Mouse (Mus musculus) kidney, postnatal 0 days (tissue): ENCODE measurements around the gene Dapl1. TPM values are rescaled to one million over a fixed set of nuclear protein-coding genes. Genes with fewer than 3 reads are reported as not detected.

Source experiments
- ATAC-seq: fragments of 200-750 bp; cut with Nextera tagmentation; replicated peaks from 2 replicates; pipeline ENCODE4 v1.8.0; 2017; ENCODE audit warnings: low read depth, moderate number of reproducible peaks, moderate TSS enrichment, moderate library complexity; ENCODE audit not compliant: low FRiP score
- DNase-seq: peaks from one replicate; pipeline ENCODE4 v3.0.0-alpha.2; 2016; ENCODE audit warnings: low spot score
- H3K27ac ChIP-seq: fragments of 300-500 bp; sonication (generic); 2 replicates; pipeline ENCODE4 v1.5.1; 2014; ENCODE audit warnings: mild to moderate bottlenecking
- H3K27me3 ChIP-seq: fragments of 300-500 bp; sonication (generic); 2 replicates; pipeline ENCODE4 v1.6.1; 2014; ENCODE audit warnings: low read length, mixed read lengths; ENCODE audit not compliant: insufficient read depth
- H3K36me3 ChIP-seq: fragments of 300-500 bp; sonication (generic); 2 replicates; pipeline ENCODE4 v1.6.1; 2014; ENCODE audit warnings: low read length, mixed read lengths; ENCODE audit not compliant: insufficient read depth
- H3K4me1 ChIP-seq: fragments of 300-500 bp; sonication (generic); replicated peaks from 2 replicates; pipeline ENCODE4 v1.6.1; 2014; ENCODE audit warnings: antibody characterized with exemption, low read length, mixed read lengths; ENCODE audit not compliant: insufficient read depth
- H3K4me2 ChIP-seq: fragments of 300-500 bp; sonication (generic); 2 replicates; pipeline ENCODE4 v1.6.1; 2014; ENCODE audit warnings: mild to moderate bottlenecking, low read length, moderate library complexity, mixed read lengths
- H3K4me3 ChIP-seq: fragments of 300-500 bp; sonication (generic); replicated peaks from 2 replicates; pipeline ENCODE4 v1.5.1; 2014; ENCODE audit warnings: low read depth, low read length
- H3K9ac ChIP-seq: fragments of 300-500 bp; sonication (generic); 2 replicates; pipeline ENCODE4 v1.6.1; 2014; ENCODE audit warnings: low read depth, low read length
- H3K9me3 ChIP-seq: fragments of 300-500 bp; sonication (generic); replicated peaks from 2 replicates; pipeline ENCODE4 v1.6.1; 2016; ENCODE audit warnings: low read length, inconsistent platforms, mixed read lengths
- CTCF ChIP-seq: IDR thresholded peaks from 2 replicates; pipeline ENCODE4 v1.5.1; 2016; ENCODE audit warnings: antibody characterized with exemption, low read depth, mild to moderate bottlenecking, moderate library complexity
- WGBS: fragments of 180-500 bp; shearing (Covaris S2); extraction: QIAGEN DNeasy Blood & Tissue Kit; methylation state at CpG from one replicate; pipeline ENCODE4 v1.1.7; 2014; 5-methylcytosine and 5-hydroxymethylcytosine counted together
- polyA plus RNA-seq: library from polyadenylated mRNA; unstranded; fragments of >200 nt; fragmentation: Nextera tagmentation; extraction: Ambion mirVana; gene quantifications from 2 replicates; pipeline ENCODE4 v1.2.1, GENCODE M21; 2015

Gene Dapl1
- polyA plus RNA-seq, 1 experiment from 2014 or later = 13.0 TPM

GRCm38 (mm10) chr2:59509061-59509460, 24.6 kb downstream of the Dapl1 start:
- WGBS = 61% methylated on average over 4 of the region's 4 CpGs
- H3K4me2 ChIP-seq = no peak overlapping the region
- no peaks in the 10 kb centered on the region; the same call in 1 of the 2 replicates for H3K4me1 ChIP-seq
- ATAC-seq = no peak
- no peaks in the 10 kb centered on the region for H3K36me3 ChIP-seq
- H3K27ac ChIP-seq = no peak overlapping the region
- no peak overlapping the region for H3K4me3 ChIP-seq
- no peak for TF ChIP-seq CTCF
- H3K27me3 ChIP-seq = no peaks in the 10 kb centered on the region
- no peak overlapping the region for H3K9ac ChIP-seq
- no peaks in the 10 kb centered on the region for H3K9me3 ChIP-seq
- DNase-seq = peak; percentile 25

GRCm38 (mm10) chr2:59510416-59510815, 26.0 kb downstream of the Dapl1 start:
- no peak for TF ChIP-seq CTCF
- no peak overlapping the region for H3K27ac ChIP-seq
- 38% methylated on average over 9 of the region's 9 CpGs for WGBS

GRCm38 (mm10) chr2:59510882-59511281, 26.4 kb downstream of the Dapl1 start:
- DNase-seq (no peak), ATAC-seq (no peak)
- no peaks in the 10 kb centered on the region for H3K27me3 ChIP-seq
- H3K9ac ChIP-seq = no peak overlapping the region
- no peak for TF ChIP-seq CTCF
- H3K4me3 ChIP-seq = no peak overlapping the region
- H3K4me1 ChIP-seq = no peaks in the 10 kb centered on the region; the same call in 1 of the 2 replicates
- no peaks in the 10 kb centered on the region for H3K36me3 ChIP-seq
- no peak overlapping the region for H3K4me2 ChIP-seq
- no peaks in the 10 kb centered on the region for H3K9me3 ChIP-seq
- WGBS = 60% methylated on average over 6 of the region's 6 CpGs
- H3K27ac ChIP-seq = no peak overlapping the region

More at GRCm38 (mm10) chr2:59510416-59510815, 26.0 kb downstream of the Dapl1 start:
- Histone ChIP-seq H3K27me3 (no peaks in the 10 kb centered on the region), H3K4me3 (no peak overlapping the region), H3K9ac (0 out of 2 replicates have a peak overlapping the region, but pooled peaks have one; percentile 18), H3K9me3 (no peaks in the 10 kb centered on the region), H3K36me3 (no peaks in the 10 kb centered on the region), H3K4me2 (no peak overlapping the region), H3K4me1 (no peaks in the 10 kb centered on the region; the same call in 1 of the 2 replicates)
- DNase-seq = no peak
- ATAC-seq = no peak

GRCm38 (mm10) chr2:59520663-59521062, 36.2 kb downstream of the Dapl1 start:
- 93% methylated on average over 10 of the region's 10 CpGs for WGBS
- DNase-seq (no peak), ATAC-seq (no peak)
- H3K4me3 ChIP-seq = no peak overlapping the region
- no peaks in the 10 kb centered on the region for H3K36me3 ChIP-seq
- TF ChIP-seq CTCF = no peak
- H3K27me3 ChIP-seq = no peaks in the 10 kb centered on the region
- H3K4me2 ChIP-seq = no peak overlapping the region
- H3K27ac ChIP-seq = no peak overlapping the region
- no peaks in the 10 kb centered on the region for H3K9me3 ChIP-seq
- H3K4me1 ChIP-seq = 0 out of 2 replicates have a peak, but pooled peaks cover 4% of the 10 kb centered on the region
- H3K9ac ChIP-seq = no peak overlapping the region

- H3K4me3 ChIP-seq = 0 out of 2 replicates have a peak overlapping the region, but pooled peaks have one; percentile 8
- H3K36me3 ChIP-seq = no peaks in the 10 kb centered on the region
- 16% methylated on average over 19 of the region's 19 CpGs for WGBS
- no peak overlapping the region for H3K27ac ChIP-seq
- peak; percentile 94 for DNase-seq
- no peak for ATAC-seq
- H3K4me1 ChIP-seq = 0 out of 2 replicates have a peak, but pooled peaks cover 4% of the 10 kb centered on the region
- H3K9me3 ChIP-seq = no peaks in the 10 kb centered on the region
- TF ChIP-seq CTCF = peak; percentile 96
- no peaks in the 10 kb centered on the region for H3K27me3 ChIP-seq
- H3K4me2 ChIP-seq = peak overlapping the region; percentile 45
- H3K9ac ChIP-seq = 0 out of 2 replicates have a peak overlapping the region, but pooled peaks have one; percentile 18
Measured at GRCm38 (mm10) chr2:59522079-59522684, 37.7 kb downstream of the Dapl1 start.

GRCm38 (mm10) chr2:59523526-59523925, 39.1 kb downstream of the Dapl1 start:
- WGBS = 84% methylated on average over 3 of the region's 3 CpGs
- H3K27me3 ChIP-seq = no peaks in the 10 kb centered on the region
- DNase-seq (no peak), ATAC-seq (no peak)
- no peak overlapping the region for H3K9ac ChIP-seq
- H3K4me2 ChIP-seq = no peak overlapping the region
- 0 out of 2 replicates have a peak, but pooled peaks cover 4% of the 10 kb centered on the region for H3K4me1 ChIP-seq
- no peak for TF ChIP-seq CTCF
- no peaks in the 10 kb centered on the region for H3K9me3 ChIP-seq
- no peak overlapping the region for H3K4me3 ChIP-seq
- H3K27ac ChIP-seq = no peak overlapping the region
- H3K36me3 ChIP-seq = no peaks in the 10 kb centered on the region
